Mouse (Mus musculus): ENCODE results near the gene Edf1. TPM values are rescaled to one million over a fixed set of nuclear protein-coding genes. Genes with fewer than 3 reads are reported as not detected.
A peak's percentile ranks its signal among the peaks of the same experiment; 100 is the strongest.
"Not testable (repeated sequence)": the region's sequence is repeated elsewhere in the genome, so short reads cannot be mapped to it uniquely, and the experiment has no call there.

Gene Edf1
- polyA plus RNA-seq, 1 experiment from 2014 or later: 310 TPM

GRCm38 (mm10) chr2:25546811-25547491, 10.7 kb upstream of the Edf1 start, which contains the start of gene Traf2:
Gene Traf2 (minus strand): TSS chr2:25546940.
- WGBS: 3% methylated on average over 48 of the region's 48 CpGs
- H3K4me3 ChIP-seq: peak within 1 kb of the TSS; percentile 68
- no peaks in the 10 kb centered on the region for H3K36me3 ChIP-seq
- peak within 1 kb of the TSS; percentile 78 for H3K4me2 ChIP-seq (replicated peaks)
- peaks cover 7% of the 10 kb centered on the region for H3K4me1 ChIP-seq
- no peaks in the 10 kb centered on the region for H3K9me3 ChIP-seq
- peak; percentile 99 for ATAC-seq (ENCODE audit: insufficient number of reproducible peaks, insufficient read depth, low FRiP score, low TSS enrichment)
- H3K27me3 ChIP-seq: no peaks in the 10 kb centered on the region
- peak within 1 kb of the TSS; percentile 63; the same call in 1 of the 2 replicates for H3K27ac ChIP-seq
- H3K9ac ChIP-seq: peak within 1 kb of the TSS; percentile 79

GRCm38 (mm10) chr2:25549021-25549991, 8.3 kb upstream of the Edf1 start:
- Histone ChIP-seq H3K4me1 (peaks cover 7% of the 10 kb centered on the region), H3K4me3 (no peak overlapping the region), H3K36me3 (no peaks in the 10 kb centered on the region), H3K9ac (no peak overlapping the region), H3K27me3 (no peaks in the 10 kb centered on the region), H3K4me2 (replicated peaks) (no peak overlapping the region), H3K27ac (no peak overlapping the region), H3K9me3 (no peaks in the 10 kb centered on the region)
- 72% methylated on average over 9 of the region's 9 CpGs for WGBS
- no peak for ATAC-seq (ENCODE audit: insufficient number of reproducible peaks, insufficient read depth, low FRiP score, low TSS enrichment)

DNA sequence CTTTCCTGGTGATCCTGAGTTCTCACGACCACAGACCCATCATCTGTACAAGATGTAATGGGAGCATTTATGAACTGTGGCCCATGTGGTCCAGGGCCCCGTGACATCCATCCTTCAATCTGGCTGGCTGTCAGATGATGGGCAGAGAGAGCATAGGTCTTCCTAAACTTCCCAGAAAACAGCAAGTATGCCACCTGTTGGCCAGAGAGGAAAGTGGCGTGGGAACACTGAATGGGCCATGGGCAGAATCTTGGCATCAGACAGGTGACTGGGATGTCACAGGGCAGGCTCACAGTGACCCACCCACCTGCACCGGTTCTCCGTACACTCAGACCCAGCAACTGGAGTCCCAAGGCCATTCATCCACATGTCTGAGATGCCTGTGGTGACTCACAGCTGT, 6.5 kb upstream of the Edf1 start:
- H3K27ac ChIP-seq: no peak overlapping the region
- ATAC-seq (ENCODE audit: insufficient number of reproducible peaks, insufficient read depth, low FRiP score, low TSS enrichment): no peak
- no peaks in the 10 kb centered on the region for H3K9me3 ChIP-seq
- no peaks in the 10 kb centered on the region for H3K4me1 ChIP-seq
- no peak overlapping the region for H3K4me2 ChIP-seq (replicated peaks)
- no peaks in the 10 kb centered on the region for H3K36me3 ChIP-seq
- no peak overlapping the region for H3K4me3 ChIP-seq
- no peaks in the 10 kb centered on the region for H3K27me3 ChIP-seq
- WGBS: 41% methylated on average over 5 of the region's 5 CpGs
- no peak overlapping the region for H3K9ac ChIP-seq

GRCm38 (mm10) chr2:25553171-25553786, 4.4 kb upstream of the Edf1 start:
- H3K9me3 ChIP-seq; H3K4me3 ChIP-seq; H3K4me1 ChIP-seq; H3K27me3 ChIP-seq; H3K36me3 ChIP-seq; H3K4me2 ChIP-seq (replicated peaks); H3K27ac ChIP-seq; H3K9ac ChIP-seq; ATAC-seq (ENCODE audit: insufficient number of reproducible peaks, insufficient read depth, low FRiP score, low TSS enrichment): not testable (repeated sequence)
- WGBS: 90% methylated on average over 4 of the region's 4 CpGs

GRCm38 (mm10) chr2:25555479-25555878, 2.2 kb upstream of the Edf1 start:
- WGBS: 52% methylated on average over 2 of the region's 2 CpGs
- not testable (repeated sequence) for H3K4me3 ChIP-seq; H3K36me3 ChIP-seq; H3K9ac ChIP-seq; H3K27ac ChIP-seq; ATAC-seq (ENCODE audit: insufficient number of reproducible peaks, insufficient read depth, low FRiP score, low TSS enrichment); H3K4me2 ChIP-seq (replicated peaks); H3K27me3 ChIP-seq; H3K9me3 ChIP-seq
- peaks cover 20% of the 10 kb centered on the region for H3K4me1 ChIP-seq

GRCm38 (mm10) chr2:25556296-25556695, 1.4 kb upstream of the Edf1 start:
- Histone ChIP-seq H3K9ac (no peak overlapping the region), H3K9me3 (no peaks in the 10 kb centered on the region), H3K4me2 (replicated peaks) (no peak overlapping the region), H3K27ac (no peak overlapping the region), H3K4me1 (peaks cover 20% of the 10 kb centered on the region), H3K36me3 (peaks cover 15% of the 10 kb centered on the region), H3K4me3 (no peak overlapping the region), H3K27me3 (no peaks in the 10 kb centered on the region)
- 58% methylated on average over 1 of the region's 1 CpGs for WGBS
- ATAC-seq (ENCODE audit: insufficient number of reproducible peaks, insufficient read depth, low FRiP score, low TSS enrichment): no peak

GRCm38 (mm10) chr2:25557964-25558360, 315 bp downstream of the Edf1 start:
- Histone ChIP-seq H3K4me1 (peaks cover 20% of the 10 kb centered on the region), H3K36me3 (peaks cover 31% of the 10 kb centered on the region), H3K9me3 (no peaks in the 10 kb centered on the region), H3K27me3 (no peaks in the 10 kb centered on the region), H3K4me3 (peak overlapping the region; percentile 97), H3K27ac (peak overlapping the region; percentile 65; the same call in 1 of the 2 replicates), H3K9ac (peak overlapping the region; percentile 93), H3K4me2 (replicated peaks) (peak overlapping the region; percentile 94)
- peak; percentile 28; the same call in 1 of the 2 replicates for ATAC-seq (ENCODE audit: insufficient number of reproducible peaks, insufficient read depth, low FRiP score, low TSS enrichment)
- WGBS: under 1% methylated on average over 24 of the region's 24 CpGs

DNA sequence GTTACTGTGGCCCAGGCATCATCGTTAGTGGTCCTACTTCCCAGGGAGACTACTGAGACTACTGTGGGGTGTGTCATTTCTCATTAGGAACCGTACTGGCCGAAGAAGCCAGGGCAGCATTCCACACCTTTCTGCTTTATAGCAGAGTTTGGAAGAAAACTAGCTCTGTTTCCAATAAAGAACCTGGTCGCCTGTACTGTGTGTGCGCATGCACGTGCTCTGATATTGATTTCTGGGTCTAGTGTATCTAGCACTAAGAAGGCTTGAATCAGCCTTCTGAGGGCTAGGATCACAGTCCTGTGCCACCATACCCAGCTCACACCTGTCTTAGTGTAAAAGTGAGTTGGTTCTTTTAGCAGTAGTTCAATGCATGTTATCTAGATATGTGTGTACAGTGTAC, 1.1 kb downstream of the Edf1 start:
- peak overlapping the region; percentile 97 for H3K4me3 ChIP-seq
- no peaks in the 10 kb centered on the region for H3K9me3 ChIP-seq
- H3K36me3 ChIP-seq: peaks cover 40% of the 10 kb centered on the region
- peak overlapping the region; percentile 94 for H3K4me2 ChIP-seq (replicated peaks)
- WGBS: 57% methylated on average over 6 of the region's 6 CpGs
- peak overlapping the region; percentile 93 for H3K9ac ChIP-seq
- peaks cover 20% of the 10 kb centered on the region for H3K4me1 ChIP-seq
- no peak overlapping the region for H3K27ac ChIP-seq
- no peaks in the 10 kb centered on the region for H3K27me3 ChIP-seq
- no peak for ATAC-seq (ENCODE audit: insufficient number of reproducible peaks, insufficient read depth, low FRiP score, low TSS enrichment)

DNA sequence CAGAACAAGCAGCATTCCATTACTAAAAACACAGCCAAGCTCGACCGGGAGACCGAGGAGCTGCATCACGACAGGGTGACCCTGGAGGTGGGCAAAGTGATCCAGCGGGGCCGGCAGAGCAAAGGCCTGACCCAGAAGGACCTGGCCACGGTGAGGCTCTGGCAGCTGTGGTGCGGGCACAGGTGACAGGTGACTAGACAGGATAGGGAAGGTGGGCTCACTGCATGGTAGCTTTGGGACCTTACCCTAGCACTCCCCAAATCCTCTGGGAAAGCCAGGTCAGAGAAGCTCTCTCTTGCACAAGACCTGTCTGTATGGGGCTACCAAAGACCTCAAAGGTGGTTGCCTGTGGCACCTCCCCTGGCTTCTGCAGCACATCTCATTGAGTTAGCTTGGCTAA, 2.9 kb downstream of the Edf1 start:
- Histone ChIP-seq H3K4me1 (peaks cover 20% of the 10 kb centered on the region), H3K36me3 (peaks cover 57% of the 10 kb centered on the region), H3K27ac (no peak overlapping the region), H3K9ac (no peak overlapping the region), H3K4me3 (no peak overlapping the region), H3K27me3 (no peaks in the 10 kb centered on the region), H3K4me2 (replicated peaks) (no peak overlapping the region), H3K9me3 (no peaks in the 10 kb centered on the region)
- 83% methylated on average over 8 of the region's 8 CpGs for WGBS
- no peak for ATAC-seq (ENCODE audit: insufficient number of reproducible peaks, insufficient read depth, low FRiP score, low TSS enrichment)

- H3K36me3 ChIP-seq: peaks cover 71% of the 10 kb centered on the region
- no peaks in the 10 kb centered on the region for H3K9me3 ChIP-seq
- peaks cover 16% of the 10 kb centered on the region for H3K4me1 ChIP-seq
- H3K4me3 ChIP-seq: no peak overlapping the region
- ATAC-seq (ENCODE audit: insufficient number of reproducible peaks, insufficient read depth, low FRiP score, low TSS enrichment): no peak
- H3K27me3 ChIP-seq: no peaks in the 10 kb centered on the region
- H3K9ac ChIP-seq: no peak overlapping the region
- 78% methylated on average over 9 of the region's 9 CpGs for WGBS
- no peak overlapping the region for H3K4me2 ChIP-seq (replicated peaks)
- H3K27ac ChIP-seq: no peak overlapping the region
Measured at GRCm38 (mm10) chr2:25561946-25562345, 4.3 kb downstream of the Edf1 start.

GRCm38 (mm10) chr2:25565741-25566140, 8.1 kb downstream of the Edf1 start:
- 90% methylated on average over 8 of the region's 8 CpGs for WGBS
- no peak overlapping the region for H3K9ac ChIP-seq
- H3K27me3 ChIP-seq: no peaks in the 10 kb centered on the region
- no peaks in the 10 kb centered on the region for H3K4me1 ChIP-seq
- no peak overlapping the region for H3K27ac ChIP-seq
- no peak overlapping the region for H3K4me3 ChIP-seq
- H3K9me3 ChIP-seq: no peaks in the 10 kb centered on the region
- ATAC-seq (ENCODE audit: insufficient number of reproducible peaks, insufficient read depth, low FRiP score, low TSS enrichment): no peak
- no peak overlapping the region for H3K4me2 ChIP-seq (replicated peaks)
- H3K36me3 ChIP-seq: peaks cover 93% of the 10 kb centered on the region
